Mouse (Mus musculus) heart, postnatal 0 days (tissue): ENCODE measurements around the gene Sipa1l3. TPM values are rescaled to one million over a fixed set of nuclear protein-coding genes. Genes with fewer than 3 reads are reported as not detected.
A peak's percentile ranks its signal among the peaks of the same experiment; 100 is the strongest.

ENCODE experiments used
- ATAC-seq: fragments of 200-750 bp; cut with Nextera tagmentation; 2 replicates; pipeline ENCODE4 v1.8.0; 2017; ENCODE audit warnings: low read depth, moderate number of reproducible peaks, moderate library complexity; ENCODE audit not compliant: insufficient read depth
- DNase-seq: peaks from one replicate; pipeline ENCODE4 v3.0.0-alpha.2; 2016; ENCODE audit warnings: low spot score
- H3K27ac ChIP-seq: fragments of 300-500 bp; sonication (generic); 2 replicates; pipeline ENCODE4 v1.5.1; 2014; ENCODE audit warnings: low read depth, mild to moderate bottlenecking
- H3K27me3 ChIP-seq: fragments of 300-500 bp; sonication (generic); 2 replicates; pipeline ENCODE4 v1.6.1; 2014; ENCODE audit warnings: low read length, mixed read lengths; ENCODE audit not compliant: control insufficient read depth, insufficient read depth
- H3K36me3 ChIP-seq: fragments of 300-500 bp; sonication (generic); replicated peaks from 2 replicates; pipeline ENCODE4 v1.6.1; 2014; ENCODE audit warnings: low read length, mixed read lengths; ENCODE audit not compliant: control insufficient read depth, insufficient read depth
- H3K4me1 ChIP-seq: fragments of 300-500 bp; sonication (generic); 2 replicates; pipeline ENCODE4 v1.6.1; 2014; ENCODE audit warnings: antibody characterized with exemption; ENCODE audit not compliant: control insufficient read depth, insufficient read depth
- H3K4me2 ChIP-seq: fragments of 300-500 bp; sonication (generic); 2 replicates; pipeline ENCODE4 v1.6.1; 2014; ENCODE audit warnings: low read depth, mild to moderate bottlenecking, low read length, moderate library complexity
- H3K4me3 ChIP-seq: fragments of 300-500 bp; sonication (generic); 2 replicates; pipeline ENCODE4 v1.5.1; 2014; ENCODE audit warnings: low read depth, low read length
- H3K9ac ChIP-seq: fragments of 300-500 bp; sonication (generic); replicated peaks from 2 replicates; pipeline ENCODE4 v1.6.1; 2014; ENCODE audit warnings: low read depth, low read length, mixed read lengths
- H3K9me3 ChIP-seq: fragments of 300-500 bp; sonication (generic); replicated peaks from 2 replicates; pipeline ENCODE4 v1.6.1; 2016; ENCODE audit warnings: low read length; ENCODE audit not compliant: control insufficient read depth
- CTCF ChIP-seq: IDR thresholded peaks from 2 replicates; pipeline ENCODE4 v1.5.1; 2016; ENCODE audit warnings: antibody characterized with exemption, control low read depth, low read depth
- EP300 ChIP-seq: IDR thresholded peaks from 2 replicates; pipeline ENCODE4 v1.6.1; 2016; ENCODE audit warnings: antibody characterized with exemption, low read depth
- WGBS: fragments of 180-500 bp; shearing (Covaris S2); extraction: QIAGEN DNeasy Blood & Tissue Kit; methylation state at CpG from one replicate; pipeline ENCODE4 v1.1.7; 2014; 5-methylcytosine and 5-hydroxymethylcytosine counted together
- polyA plus RNA-seq: library from polyadenylated mRNA; unstranded; fragments of >200 nt; fragmentation: Nextera tagmentation; extraction: Ambion mirVana; gene quantifications from 2 replicates; pipeline ENCODE4 v1.2.1, GENCODE M21; 2015
- total RNA-seq: library from RNA; depleted of rRNA; stranded (reverse); fragments of >200 nt; gene quantifications from 2 replicates; pipeline ENCODE4 v1.2.3, GENCODE M21; 2014; ENCODE audit warnings: low replicate concordance

Sipa1l3 gene
- total and polyA plus RNA-seq, 2 experiments from 2014 or later, result 1.7 to 16.2 TPM

DNA sequence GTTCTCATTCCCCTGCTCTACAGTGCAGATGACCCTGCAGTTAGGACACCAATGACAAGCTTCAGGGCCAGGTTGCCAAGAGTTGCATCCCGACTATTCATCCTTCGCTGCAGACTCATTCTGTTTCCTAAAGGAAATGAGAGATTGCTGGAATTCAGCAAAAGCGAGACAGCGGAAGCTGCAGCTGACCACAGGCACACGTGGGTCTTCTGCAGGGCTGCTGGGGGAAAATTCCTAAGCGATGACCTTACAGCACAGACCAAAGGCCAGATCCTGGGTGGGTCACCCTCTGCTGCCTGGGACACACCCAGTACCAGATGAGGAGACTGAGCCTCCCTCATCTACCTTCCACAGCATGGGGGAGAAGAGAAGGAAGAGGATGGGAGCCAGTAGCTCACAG lies 60.7 kb downstream of the Sipa1l3 start:
- Histone ChIP-seq H3K9ac (no peak overlapping the region), H3K4me1 (0 out of 2 replicates have a peak, but pooled peaks cover 12% of the 10 kb centered on the region), H3K4me3 (no peak overlapping the region), H3K4me2 (no peak overlapping the region), H3K27ac (0 out of 2 replicates have a peak overlapping the region, but pooled peaks have one; percentile 14), H3K36me3 (no peaks in the 10 kb centered on the region), H3K9me3 (no peaks in the 10 kb centered on the region), H3K27me3 (peaks cover 90% of the 10 kb centered on the region)
- TF ChIP-seq CTCF (no peak), EP300 (no peak)
- DNase-seq (peak; percentile 71), ATAC-seq (peak; percentile 38; the same call in 1 of the 2 replicates)
- WGBS, result 44% methylated on average over 6 of the region's 6 CpGs

DNA sequence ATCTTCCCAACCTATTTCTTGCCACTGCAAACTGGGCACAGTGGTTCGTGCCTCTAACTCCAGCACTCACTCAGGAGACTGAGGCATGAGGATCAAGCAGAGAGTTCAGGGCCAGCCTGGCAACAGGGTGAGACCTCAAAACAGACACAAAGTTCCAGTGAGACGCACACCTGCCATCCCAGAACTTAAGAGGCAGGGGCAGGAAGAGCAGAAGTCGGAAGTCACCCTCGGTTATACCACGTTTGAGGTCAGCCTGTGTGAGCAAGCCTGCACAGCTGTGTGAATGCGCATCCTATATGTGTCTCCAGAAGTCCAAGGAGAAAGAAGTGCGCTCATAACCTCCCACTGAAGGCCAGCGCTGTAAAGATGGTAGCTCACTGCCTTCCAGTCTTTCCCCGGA lies 61.7 kb downstream of the Sipa1l3 start:
- H3K36me3 ChIP-seq, result no peaks in the 10 kb centered on the region
- H3K27ac ChIP-seq, result no peak overlapping the region
- DNase-seq (no peak), ATAC-seq (no peak)
- H3K9ac ChIP-seq, result no peak overlapping the region
- H3K4me3 ChIP-seq, result no peak overlapping the region
- H3K4me2 ChIP-seq, result no peak overlapping the region
- peaks cover 90% of the 10 kb centered on the region for H3K27me3 ChIP-seq
- no peak for TF ChIP-seq EP300
- no peak for TF ChIP-seq CTCF
- 81% methylated on average over 9 of the region's 9 CpGs for WGBS
- H3K9me3 ChIP-seq, result no peaks in the 10 kb centered on the region
- H3K4me1 ChIP-seq, result peaks cover 16% of the 10 kb centered on the region

DNA sequence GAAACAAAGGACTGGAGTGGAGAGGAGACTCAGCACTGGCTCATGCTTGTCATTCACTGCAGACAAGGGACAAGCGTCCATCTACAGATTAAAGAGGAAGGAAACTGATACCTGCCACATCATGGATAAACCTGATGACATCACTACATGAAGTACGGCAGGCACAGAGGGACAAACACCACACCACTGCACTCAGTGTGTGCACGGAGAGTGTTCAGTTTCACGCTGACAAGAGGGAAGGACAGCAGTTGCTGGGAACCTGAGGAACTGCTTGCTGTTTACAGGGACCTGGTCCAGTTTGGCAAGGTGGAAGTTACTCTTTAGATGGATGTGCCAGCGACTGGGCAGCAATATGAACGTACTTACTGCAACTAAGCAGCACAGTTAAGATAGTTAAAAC lies 62.9 kb downstream of the Sipa1l3 start:
- peaks cover 11% of the 10 kb centered on the region for H3K4me1 ChIP-seq
- H3K4me2 ChIP-seq, result no peak overlapping the region
- no peaks in the 10 kb centered on the region for H3K9me3 ChIP-seq
- H3K27me3 ChIP-seq, result peaks cover 97% of the 10 kb centered on the region
- no peak overlapping the region for H3K4me3 ChIP-seq
- no peak overlapping the region for H3K27ac ChIP-seq
- 57% methylated on average over 6 of the region's 6 CpGs for WGBS
- no peak overlapping the region for H3K9ac ChIP-seq
- DNase-seq (no peak), ATAC-seq (no peak)
- no peaks in the 10 kb centered on the region for H3K36me3 ChIP-seq
- TF ChIP-seq EP300, result no peak
- no peak for TF ChIP-seq CTCF

DNA sequence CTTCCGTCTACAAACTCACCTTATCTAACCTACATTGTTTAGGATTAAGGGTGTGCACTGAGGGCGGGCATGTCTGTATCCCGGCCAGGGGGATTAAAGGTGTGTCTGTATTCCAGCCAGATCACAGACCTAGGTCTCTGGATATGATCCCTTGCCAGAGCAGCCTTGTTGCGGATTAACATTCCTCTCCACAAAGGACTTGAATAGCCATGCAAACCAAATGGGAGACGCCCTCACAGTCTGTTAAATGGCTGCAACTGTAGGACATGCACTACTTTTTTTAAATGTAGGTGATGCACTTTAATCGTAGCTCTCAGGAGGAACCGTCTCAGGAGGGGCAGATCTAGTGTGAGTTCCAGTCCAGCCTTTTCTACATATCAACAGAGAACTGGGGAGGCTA lies 63.5 kb downstream of the Sipa1l3 start:
- Histone ChIP-seq H3K9ac (no peak overlapping the region), H3K27me3 (peaks cover 97% of the 10 kb centered on the region), H3K4me3 (no peak overlapping the region), H3K4me1 (peaks cover 11% of the 10 kb centered on the region), H3K27ac (0 out of 2 replicates have a peak overlapping the region, but pooled peaks have one; percentile 2), H3K4me2 (no peak overlapping the region), H3K36me3 (no peaks in the 10 kb centered on the region), H3K9me3 (no peaks in the 10 kb centered on the region)
- no peak for ATAC-seq
- 52% methylated on average over 7 of the region's 7 CpGs for WGBS
- TF ChIP-seq EP300 (no peak), CTCF (no peak)
- no peak for DNase-seq

DNA sequence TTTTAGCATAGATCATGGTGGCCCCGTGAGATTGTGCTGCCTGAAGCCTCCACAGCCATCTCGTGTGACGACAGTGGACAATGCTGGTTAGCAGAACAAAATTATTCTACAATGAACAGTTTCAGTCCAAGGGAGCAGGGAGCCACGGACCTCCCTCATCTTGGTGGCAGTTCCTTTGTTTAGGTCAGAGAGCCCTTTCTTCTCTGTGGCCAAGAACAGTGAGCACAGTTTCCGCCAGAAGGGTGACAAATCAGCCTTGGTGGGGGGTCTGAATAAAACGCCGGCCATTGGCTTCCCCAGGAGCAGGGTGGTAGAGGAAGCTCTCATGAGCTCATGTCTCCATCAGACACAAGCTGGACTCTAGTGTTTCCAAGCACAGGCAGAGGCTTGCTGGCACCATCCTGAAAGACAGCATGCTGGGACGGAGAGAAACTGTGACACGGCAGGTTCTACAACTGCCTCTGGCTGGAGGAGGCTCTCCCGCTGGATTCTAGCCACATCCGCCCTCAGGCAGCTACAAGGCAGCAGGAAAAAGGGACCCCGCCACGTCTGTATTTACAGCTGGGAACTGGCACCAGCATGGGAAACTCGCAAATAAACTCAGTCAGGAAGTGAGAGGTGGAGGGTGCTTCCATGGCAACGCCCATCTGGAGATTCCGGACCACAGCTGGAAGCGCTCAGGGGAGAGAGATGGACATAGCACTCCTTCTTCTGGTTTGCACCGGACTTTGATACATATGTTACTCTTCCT lies 65.3 kb downstream of the Sipa1l3 start:
- DNase-seq, result peak; percentile 80
- H3K9me3 ChIP-seq, result no peaks in the 10 kb centered on the region
- peaks cover 10% of the 10 kb centered on the region for H3K4me1 ChIP-seq
- ATAC-seq, result peak; percentile 75
- H3K27me3 ChIP-seq, result peaks cover 97% of the 10 kb centered on the region
- H3K36me3 ChIP-seq, result no peaks in the 10 kb centered on the region
- H3K27ac ChIP-seq, result peak overlapping the region; percentile 69
- no peak overlapping the region for H3K9ac ChIP-seq
- TF ChIP-seq CTCF (no peak), EP300 (peak; percentile 62)
- 18% methylated on average over 18 of the region's 18 CpGs for WGBS
- H3K4me2 ChIP-seq, result peak overlapping the region; percentile 26; the same call in 1 of the 2 replicates
- H3K4me3 ChIP-seq, result no peak overlapping the region

DNA sequence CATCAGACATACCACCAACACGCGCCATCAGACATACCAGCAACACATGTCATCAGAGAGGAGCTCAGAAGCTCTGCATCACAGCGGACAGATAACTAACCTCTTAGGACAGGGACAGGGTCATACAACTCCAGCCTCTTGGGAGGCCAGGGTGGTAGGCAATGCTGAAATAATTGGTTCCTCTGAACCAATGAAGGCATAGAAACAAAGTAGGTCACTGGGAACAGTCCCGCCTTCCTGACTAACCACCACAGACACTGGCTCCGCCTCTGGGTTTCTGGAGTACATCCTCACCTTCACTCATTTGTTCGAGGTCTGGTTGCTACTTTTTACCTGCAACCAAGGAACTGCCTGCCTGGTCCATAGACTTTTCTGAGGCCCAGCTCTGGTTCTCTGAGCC lies 66.1 kb downstream of the Sipa1l3 start:
- H3K36me3 ChIP-seq, result no peaks in the 10 kb centered on the region
- DNase-seq, result no peak
- H3K27me3 ChIP-seq, result peaks cover 95% of the 10 kb centered on the region
- 79% methylated on average over 6 of the region's 6 CpGs for WGBS
- no peak overlapping the region for H3K4me3 ChIP-seq
- H3K27ac ChIP-seq, result peak overlapping the region; percentile 69
- H3K9ac ChIP-seq, result no peak overlapping the region
- TF ChIP-seq CTCF (no peak), EP300 (no peak)
- no peaks in the 10 kb centered on the region for H3K9me3 ChIP-seq
- H3K4me1 ChIP-seq, result peaks cover 5% of the 10 kb centered on the region
- H3K4me2 ChIP-seq, result peak overlapping the region; percentile 26; the same call in 1 of the 2 replicates
- no peak for ATAC-seq
